Mouse (Mus musculus): ENCODE results near the gene Ccdc124.

The Ccdc124 gene

GRCm38 (mm10) chr8:70873364-70873985 lies at the start of gene Ccdc124:
Ccdc124 (minus strand) TSS chr8:70873935.
- peak; percentile 95 to 96 for DNase-seq (ENCODE audit: low spot score in 2 of 2)

GRCm38 (mm10) chr8:70920049-70920922 lies 46.6 kb upstream of the Ccdc124 start:
- DNase-seq (ENCODE audit: low spot score in 2 of 2): no peak

- no peak for DNase-seq (ENCODE audit: low spot score in 2 of 2)
These were observed 41.0 kb upstream of the Ccdc124 start for GRCm38 (mm10) chr8:70914704-70915103.

GRCm38 (mm10) chr8:70913523-70913922 lies 39.8 kb upstream of the Ccdc124 start:
- DNase-seq (ENCODE audit: low spot score in 2 of 2): no peak

- no peak for DNase-seq (ENCODE audit: low spot score in 2 of 2)
These were observed 39.2 kb upstream of the Ccdc124 start for GRCm38 (mm10) chr8:70912955-70913354.

- no peak for DNase-seq (ENCODE audit: low spot score in 2 of 2)
These were observed 37.9 kb upstream of the Ccdc124 start for GRCm38 (mm10) chr8:70911596-70911995.

- DNase-seq (ENCODE audit: low spot score in 2 of 2): no peak
These were observed 33.8 kb upstream of the Ccdc124 start for GRCm38 (mm10) chr8:70907518-70907917.

GRCm38 (mm10) chr8:70905831-70906736 lies 32.3 kb upstream of the Ccdc124 start, which contains the start of gene Map1s:
Map1s (plus strand) TSS chr8:70905932.
- peak; percentile 63 to 79 for DNase-seq (ENCODE audit: low spot score in 2 of 2)

GRCm38 (mm10) chr8:70905463-70905830 lies 31.7 kb upstream of the Ccdc124 start:
- no peak for DNase-seq (ENCODE audit: low spot score in 2 of 2)

GRCm38 (mm10) chr8:70904532-70904931 lies 30.8 kb upstream of the Ccdc124 start:
- DNase-seq (ENCODE audit: low spot score in 2 of 2): no peak

GRCm38 (mm10) chr8:70903582-70903981 lies 29.8 kb upstream of the Ccdc124 start:
- DNase-seq (ENCODE audit: low spot score in 2 of 2): no peak

GRCm38 (mm10) chr8:70903112-70903511 lies 29.4 kb upstream of the Ccdc124 start:
- no peak for DNase-seq (ENCODE audit: low spot score in 2 of 2)

GRCm38 (mm10) chr8:70902211-70902610 lies 28.5 kb upstream of the Ccdc124 start:
- DNase-seq (ENCODE audit: low spot score in 2 of 2): no peak

GRCm38 (mm10) chr8:70900872-70901387 lies 27.2 kb upstream of the Ccdc124 start:
- no peak for DNase-seq (ENCODE audit: low spot score in 2 of 2)

- DNase-seq (ENCODE audit: low spot score in 2 of 2): no peak
These were observed 25.5 kb upstream of the Ccdc124 start for GRCm38 (mm10) chr8:70899226-70899625.

GRCm38 (mm10) chr8:70898661-70899198 lies 25.0 kb upstream of the Ccdc124 start:
- DNase-seq (ENCODE audit: low spot score in 2 of 2): no peak

- DNase-seq (ENCODE audit: low spot score in 2 of 2): peak; percentile 76 to 85
These were observed 24.1 kb upstream of the Ccdc124 start for GRCm38 (mm10) chr8:70897681-70898413.

GRCm38 (mm10) chr8:70897021-70897680 lies 23.4 kb upstream of the Ccdc124 start, which contains the start of gene Rpl18a:
Rpl18a (minus strand) TSS chr8:70897412.
- DNase-seq (ENCODE audit: low spot score in 2 of 2): peak; percentile 93

- DNase-seq (ENCODE audit: low spot score in 2 of 2): no peak
These were observed 22.7 kb upstream of the Ccdc124 start for GRCm38 (mm10) chr8:70896316-70897020.
